Mouse (Mus musculus) C2C12 (cell line): ENCODE data around the gene S100a1.

Source experiments
- CTCF ChIP-seq: IDR thresholded peaks from one replicate; pipeline ENCODE4 v1.5.1; 2011; ENCODE audit not compliant: control insufficient read depth, insufficient read depth, insufficient read length
- MAX ChIP-seq: IDR thresholded peaks from one replicate; pipeline ENCODE4 v1.6.1; 2011; ENCODE audit warnings: mild to moderate bottlenecking, control low read depth
- MYOG ChIP-seq: IDR thresholded peaks from one replicate; pipeline ENCODE4 v1.6.1; 2011; ENCODE audit not compliant: control insufficient read depth, insufficient read length; ENCODE audit errors: extremely low read depth

DNA sequence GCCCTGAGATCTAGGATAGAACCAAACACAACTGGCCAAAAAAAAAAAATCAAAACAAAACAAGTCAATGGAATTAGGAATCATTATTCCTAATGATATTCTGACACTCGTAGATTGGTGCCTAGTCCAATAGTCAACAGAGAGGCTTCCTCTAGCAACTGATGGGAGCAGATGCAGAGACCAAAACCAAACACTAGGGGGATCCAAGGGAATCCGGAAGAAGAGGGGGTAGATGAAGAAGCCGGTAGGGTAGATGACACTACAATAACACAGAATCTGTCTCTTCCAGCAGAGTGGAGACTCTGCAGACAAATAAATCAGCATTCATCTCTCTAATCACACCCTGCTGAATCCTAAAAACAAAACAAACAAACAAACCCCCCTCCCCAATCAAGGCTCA, 42.0 kb downstream of the S100a1 start:
- TF ChIP-seq MYOG: no peak
- TF ChIP-seq CTCF: no peak
- no peak for TF ChIP-seq MAX
